Mouse (Mus musculus) small intestine, adult 2 months (tissue): Measurements from ENCODE around the gene Gstt1.

ENCODE experiments used
- CTCF ChIP-seq: fragments of 200-500 bp; IDR thresholded peaks from 2 replicates; pipeline ENCODE4 v1.5.1; 2012; ENCODE audit warnings: low read depth, mild to moderate bottlenecking, control low read depth, inconsistent platforms, low read length, moderate library complexity, mixed read lengths; ENCODE audit not compliant: insufficient replicate concordance, insufficient read length; ENCODE audit errors: extremely low read depth
- POLR2A ChIP-seq: fragments of 200-500 bp; IDR thresholded peaks from 2 replicates; pipeline ENCODE4 v1.6.1; 2012; ENCODE audit warnings: low read depth, mild to moderate bottlenecking, control low read depth, inconsistent platforms, low read length, moderate library complexity

GRCm38 (mm10) chr10:75835761-75836531, 37.6 kb upstream of the Gstt1 start:
- TF ChIP-seq CTCF (no peak), POLR2A (no peak)
